In genomic region chr5:28520800-28521707, GRCm38 (mm10) we compare ENCODE assay signal across 10 mouse cellular contexts. TPM values are rescaled to one million over a fixed set of nuclear protein-coding genes. Genes with fewer than 3 reads are reported as not detected.
DNase-seq lines count a peak whose midpoint lies in the region; ATAC-seq and TF ChIP-seq lines count a peak whose summit lies in the region.
"Had no signal": no experiment of that assay in that cellular context is flagged by ENCODE, and none has a peak within 500 bp of the region (broad histone marks: within the 10 kb centered on the region; RNA-seq: fewer than 3 reads in every experiment).

No protein-coding gene starts in this region.

- ATAC-seq in heart, embryonic 11.5 days (replicated peaks; ENCODE audit: insufficient number of reproducible peaks, low FRiP score, low TSS enrichment), result peak; percentile 46; the same call in 1 of the 2 replicates
- peak; percentile 81 for ATAC-seq in midbrain, postnatal 0 days (ENCODE audit: low FRiP score)

- TF ChIP-seq POLR2A in lung, adult 2 months (IDR thresholded peaks at IDR 0.05; ENCODE audit: borderline replicate concordance, extremely low read depth, low read depth, low read length), result no peak

- WGBS in lung, adult 2 months, result 20% methylated on average over 9 of the region's 9 CpGs
- WGBS in heart, embryonic 11.5 days (ENCODE audit: insufficient replicate concordance), result 36% methylated on average over 9 of the region's 9 CpGs
- 35% methylated on average over 9 of the region's 9 CpGs for WGBS in midbrain, postnatal 0 days

- H3K9ac ChIP-seq in heart, embryonic 11.5 days (ENCODE audit: low read depth, low read length), result no peak overlapping the region
- no peak overlapping the region for H3K9ac ChIP-seq in midbrain, postnatal 0 days (replicated peaks; ENCODE audit: low read length, poor library complexity, severe bottlenecking)

- H3K36me3 ChIP-seq in heart, embryonic 11.5 days (ENCODE audit: control insufficient read depth, insufficient read depth, low read length), result no peaks in the 10 kb centered on the region
- no peaks in the 10 kb centered on the region for H3K36me3 ChIP-seq in midbrain, postnatal 0 days (ENCODE audit: insufficient read depth, low read length)
- H3K36me3 ChIP-seq: G1E had no signal

- no peak overlapping the region for H3K4me3 ChIP-seq in lung, adult 2 months (replicated peaks; ENCODE audit: extremely low read depth, low read depth, low read length)
- H3K4me3 ChIP-seq in heart, embryonic 11.5 days (ENCODE audit: low read depth, low read length), result no peak overlapping the region
- H3K4me3 ChIP-seq in midbrain, postnatal 0 days (ENCODE audit: low read depth, low read length), result no peak overlapping the region
- H3K4me3 ChIP-seq: erythroblast, embryonic 14.5 days had no signal

- H3K9me3 ChIP-seq in heart, embryonic 11.5 days (replicated peaks; ENCODE audit: control insufficient read depth, low read length), result no peaks in the 10 kb centered on the region
- no peaks in the 10 kb centered on the region for H3K9me3 ChIP-seq in midbrain, postnatal 0 days (ENCODE audit: low read length)
- H3K9me3 ChIP-seq: G1E had no signal

- H3K27ac ChIP-seq in heart, embryonic 11.5 days (ENCODE audit: low read depth, low read length), result peak overlapping the region; percentile 0; the same call in 1 of the 2 replicates
- H3K27ac ChIP-seq in midbrain, postnatal 0 days (ENCODE audit: low read depth, low read length), result peak overlapping the region; percentile 18; the same call in 1 of the 2 replicates

- H3K27me3 ChIP-seq in heart, embryonic 11.5 days (ENCODE audit: control insufficient read depth, insufficient read depth, low read length), result no peaks in the 10 kb centered on the region
- no peaks in the 10 kb centered on the region for H3K27me3 ChIP-seq in midbrain, postnatal 0 days (ENCODE audit: insufficient read depth, low read length)

- H3K4me2 ChIP-seq in heart, embryonic 11.5 days, result peak overlapping the region; percentile 15; the same call in 1 of the 2 replicates
- H3K4me2 ChIP-seq in midbrain, postnatal 0 days (ENCODE audit: low read depth, low read length, poor library complexity, severe bottlenecking), result no peak overlapping the region

- no peak for TF ChIP-seq CTCF in lung, adult 2 months (IDR thresholded peaks at IDR 0.05; ENCODE audit: insufficient read depth, low read length)
- no peak for TF ChIP-seq CTCF in midbrain, postnatal 0 days (IDR thresholded peaks at IDR 0.05)

- H3K4me1 ChIP-seq in lung, adult 2 months (ENCODE audit: control insufficient read depth, insufficient read depth, low read length), result no peaks in the 10 kb centered on the region; the same call in 1 of the 2 replicates
- peaks cover 13% of the 10 kb centered on the region for H3K4me1 ChIP-seq in heart, embryonic 11.5 days (ENCODE audit: control insufficient read depth, insufficient read depth, low read length)
- H3K4me1 ChIP-seq in midbrain, postnatal 0 days (ENCODE audit: insufficient read depth, low read length), result no peaks in the 10 kb centered on the region

- peak; percentile 24 to 40 for DNase-seq in lung, adult 18-20 months
- no peak for DNase-seq in lung, adult 2 months
- DNase-seq in cerebellum, adult 9-11 months, result peak; percentile 82
- DNase-seq in layer of hippocampus, adult 9-10 months (ENCODE audit: low spot score), result peak; percentile 30
- DNase-seq in midbrain, postnatal 0 days (ENCODE audit: low spot score), result peak; percentile 77
- no peak for DNase-seq in T-cell, adult 2 months (ENCODE audit: low spot score)
- DNase-seq in spleen, postnatal 4 days (ENCODE audit: low spot score in 2 of 2), result no peak

RNA-seq across cellular contexts. Expression of gene Shh, which starts 54.0 kb away (rescaled TPM):
- polyA plus RNA-seq in lung, adult 2 months (2012; rRNA removed), result 7.7 and 11.9 TPM in 2 replicates
- polyA plus RNA-seq in heart, embryonic 11.5 days (2014; fragmentation: Nextera tagmentation; extraction: Ambion mirVana), result 0.10 and 0.13 TPM in 2 replicates
- 1.4 and 3.2 TPM in 2 replicates for total RNA-seq in midbrain, postnatal 0 days (2014; rRNA removed)
- 0.83 and 0.86 TPM in 2 replicates for polyA plus RNA-seq in midbrain, postnatal 0 days (2015; fragmentation: Nextera tagmentation; extraction: Ambion mirVana)
- total RNA-seq: G1E had no signal
- polyA plus RNA-seq: G1E had no signal

Comparison
In these comparisons a context has a peak if more than half of its experiments do, and no peak if none do; other contexts are left out.
1. DNase-seq: peak in lung, adult 18-20 months (2 of 2), cerebellum, adult 9-11 months (single experiment), layer of hippocampus, adult 9-10 months (single experiment) and midbrain, postnatal 0 days (single experiment); none in lung, adult 2 months (single experiment), T-cell, adult 2 months (single experiment) and spleen, postnatal 4 days (0 of 2).